Mouse (Mus musculus) cerebellum, postnatal 14 days (tissue): Measurements from ENCODE around the gene Dnajc2.

ENCODE experiments used
- DNase-seq, 2 experiments: peaks; one replicate each; pipeline ENCODE4 v3.0.0; 2021; ENCODE audit warnings: mixed read lengths in 2 of 2

Gene Dnajc2

GRCm38 (mm10) chr5:21739881-21740280 lies 45.2 kb downstream of the Dnajc2 start:
- no peak for DNase-seq

DNA sequence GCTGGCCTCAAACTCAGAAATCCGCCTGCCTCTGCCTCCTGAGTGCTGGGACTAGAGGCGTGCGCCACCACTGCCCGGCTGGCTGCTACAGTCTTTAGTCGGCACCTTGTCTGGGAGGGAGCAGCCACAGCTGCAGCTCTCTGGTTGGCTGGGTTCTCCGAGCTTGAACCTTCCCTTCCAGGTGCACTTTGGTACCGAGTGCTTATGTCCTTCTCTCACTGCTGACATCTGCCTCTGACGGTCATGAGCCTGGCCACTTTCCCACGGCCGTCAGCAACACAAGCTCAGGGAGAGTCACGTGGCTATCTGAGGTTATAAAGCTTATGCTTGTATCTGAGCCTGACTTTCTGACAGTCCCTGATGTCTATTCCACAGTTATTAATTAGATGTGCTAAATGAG lies 45.9 kb downstream of the Dnajc2 start:
- no peak for DNase-seq

DNA sequence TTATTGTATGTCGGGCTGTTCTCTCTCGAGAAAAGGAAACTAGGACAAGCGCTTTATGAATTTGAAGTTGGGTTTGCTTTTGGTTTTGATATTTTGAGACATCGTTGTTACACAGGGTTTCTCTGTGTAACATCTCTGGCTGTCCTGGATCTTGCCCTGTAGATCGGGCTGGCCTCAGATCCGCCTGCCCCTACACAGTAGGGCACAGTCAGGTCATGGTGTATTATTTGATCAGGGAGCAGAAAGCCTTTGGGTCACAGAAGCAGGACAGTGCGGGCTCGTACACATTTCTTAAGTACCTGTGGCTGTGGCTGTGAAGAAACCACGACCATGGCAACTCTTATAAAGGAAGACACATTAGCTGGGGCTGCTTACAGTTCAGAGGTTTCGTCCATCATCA lies 47.4 kb downstream of the Dnajc2 start:
- no peak for DNase-seq

- DNase-seq = peak; percentile 93 to 95
These were observed 48.0 kb downstream of the Dnajc2 start, which contains the start of gene Pmpcb for GRCm38 (mm10) chr5:21736956-21737585. Pmpcb (plus strand) TSS chr5:21737141.

- DNase-seq = no peak
These were observed 49.0 kb downstream of the Dnajc2 start for GRCm38 (mm10) chr5:21736046-21736445.

DNA sequence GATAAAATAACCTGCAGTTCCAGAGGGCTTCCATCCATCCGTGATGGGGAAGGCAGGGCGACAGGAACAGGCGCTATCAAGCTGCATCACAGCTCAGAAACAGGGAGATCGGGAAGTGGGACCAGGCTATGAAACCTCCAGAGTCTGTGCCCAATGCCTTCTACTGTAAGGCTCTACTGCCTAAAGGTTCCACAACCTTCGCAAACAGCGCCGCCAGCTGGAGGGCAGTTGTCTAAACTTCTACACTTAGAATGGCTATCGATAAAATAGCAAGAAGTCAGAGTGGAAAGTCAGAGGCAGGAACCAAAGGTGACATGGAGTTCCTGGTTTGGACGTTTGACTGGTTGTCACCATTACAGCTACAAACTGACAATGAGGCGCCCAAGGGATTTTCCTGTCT lies 49.5 kb downstream of the Dnajc2 start:
- peak; percentile 62 to 87 for DNase-seq

DNA sequence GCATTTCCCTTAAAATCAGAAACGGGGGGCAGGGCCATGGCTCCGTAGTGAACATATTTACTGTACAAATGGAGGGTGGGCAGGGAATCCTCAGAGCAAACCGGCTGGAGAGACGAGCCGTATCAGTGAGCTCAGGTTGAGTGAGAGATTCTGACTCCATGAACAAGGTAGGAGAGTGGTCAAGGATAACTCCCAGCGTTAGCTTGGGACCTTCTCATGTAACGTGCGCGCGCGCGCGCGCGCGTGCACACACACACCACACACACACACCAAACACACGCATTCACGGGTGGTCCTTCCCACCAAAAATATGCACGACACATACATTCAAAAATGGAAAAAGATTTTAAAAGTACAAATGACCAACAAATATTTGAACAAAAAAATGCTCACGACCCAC lies 50.0 kb downstream of the Dnajc2 start:
- DNase-seq = no peak

DNA sequence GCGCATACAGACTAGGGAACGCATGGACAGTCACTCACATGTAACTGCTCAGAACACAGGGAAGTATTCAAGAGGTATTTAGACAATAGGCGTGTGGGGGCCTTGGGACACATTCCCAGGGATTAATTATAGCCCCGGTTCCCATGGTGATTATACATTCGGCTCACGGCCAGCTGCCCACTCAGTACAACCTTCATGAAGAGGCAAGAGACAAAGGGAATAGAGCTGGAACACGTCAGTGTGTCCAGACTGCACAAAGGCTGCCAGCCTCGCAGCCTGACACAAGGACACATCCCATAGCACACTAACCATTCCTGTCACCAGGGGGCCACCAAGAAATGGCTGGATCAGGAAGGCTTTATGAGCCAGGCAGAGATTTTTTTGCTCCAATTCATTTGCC lies 52.1 kb downstream of the Dnajc2 start:
- DNase-seq = peak; percentile 84

DNA sequence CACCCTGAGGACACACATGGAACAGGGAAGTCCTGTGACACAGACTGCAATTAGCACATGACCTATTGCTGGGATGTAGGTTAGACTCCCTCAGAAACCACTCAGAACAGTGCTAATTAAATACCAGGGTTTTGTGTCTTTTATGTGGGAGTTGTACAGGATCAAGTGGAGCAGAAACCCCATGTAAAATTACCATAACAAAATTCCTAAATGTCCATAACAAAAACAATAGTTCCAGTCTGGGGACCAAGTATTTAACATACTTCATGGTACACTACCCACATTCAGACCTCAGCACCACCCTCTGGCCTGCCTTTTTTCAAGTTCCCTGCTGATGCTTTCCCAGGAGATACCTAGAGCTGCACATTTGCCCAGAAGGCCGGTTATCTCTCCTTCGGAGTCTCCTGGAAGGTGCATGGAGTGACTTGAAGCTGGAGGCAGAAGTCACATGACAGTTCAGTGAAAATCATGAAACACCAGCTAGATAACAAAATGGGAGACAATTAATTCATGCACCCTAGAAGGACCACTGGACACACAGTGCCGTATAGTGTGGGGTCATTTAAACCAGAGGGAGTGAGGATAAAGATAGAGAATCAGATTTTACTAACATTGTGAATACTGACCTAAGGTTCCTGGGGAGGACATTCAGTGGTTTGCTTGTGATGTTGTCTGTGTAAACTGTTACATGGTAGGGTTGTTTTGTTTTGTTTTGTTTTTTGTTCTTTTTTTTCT lies 52.7 kb downstream of the Dnajc2 start:
- peak in 1 of 2 experiments; percentile 20 for DNase-seq

GRCm38 (mm10) chr5:21729107-21729506 lies 55.9 kb downstream of the Dnajc2 start:
- DNase-seq = no peak

- DNase-seq = no peak
These were observed 60.2 kb downstream of the Dnajc2 start for GRCm38 (mm10) chr5:21724872-21725271.

DNA sequence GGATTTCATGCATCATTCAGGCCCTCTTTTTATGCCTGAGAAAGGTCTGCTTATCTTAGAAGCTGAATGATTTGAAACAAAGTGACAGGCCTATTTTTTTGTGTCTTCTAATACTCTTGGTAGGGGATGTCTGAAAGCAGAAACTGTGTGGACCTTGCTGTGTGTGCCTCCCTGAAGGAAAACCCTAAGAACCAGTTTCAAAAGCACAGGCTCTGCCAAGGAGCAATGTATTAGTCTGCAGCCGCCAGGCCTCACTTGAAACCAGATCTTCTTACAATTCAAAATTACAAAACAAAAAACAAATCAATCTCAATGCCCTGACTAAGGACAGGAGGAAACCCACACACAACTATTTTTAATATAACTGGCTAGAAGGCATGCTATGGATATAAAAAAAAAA lies 60.6 kb downstream of the Dnajc2 start:
- no peak for DNase-seq

- DNase-seq = no peak
These were observed 65.8 kb downstream of the Dnajc2 start for GRCm38 (mm10) chr5:21719209-21719608.

GRCm38 (mm10) chr5:21718546-21718945 lies 66.5 kb downstream of the Dnajc2 start:
- no peak for DNase-seq

DNA sequence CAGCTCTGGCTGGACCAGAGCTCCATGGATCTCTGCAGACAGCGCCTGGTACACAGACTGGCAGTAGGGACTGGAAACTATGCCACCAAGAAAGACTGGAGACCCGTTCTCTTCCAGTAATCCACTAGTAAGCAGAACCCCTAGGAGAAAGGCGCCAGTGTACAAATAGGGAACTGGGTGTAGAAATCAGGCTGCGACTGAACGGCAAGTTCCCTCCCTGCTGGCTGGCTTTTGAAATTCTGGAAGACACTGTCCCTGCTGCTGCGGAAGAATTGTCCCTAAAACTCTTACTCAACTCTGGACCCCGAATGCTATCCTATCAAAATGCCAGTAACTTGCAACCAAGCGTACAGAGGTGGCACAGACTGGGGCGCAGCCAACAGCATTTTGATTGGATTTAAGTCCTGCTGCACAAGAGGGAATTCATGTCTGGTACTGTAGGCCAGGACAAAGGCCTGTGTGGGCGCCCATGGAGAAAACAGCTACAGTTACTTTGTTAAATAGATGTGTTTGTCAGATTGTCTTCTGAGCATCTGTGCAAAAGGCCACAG lies 67.8 kb downstream of the Dnajc2 start:
- DNase-seq = no peak

DNA sequence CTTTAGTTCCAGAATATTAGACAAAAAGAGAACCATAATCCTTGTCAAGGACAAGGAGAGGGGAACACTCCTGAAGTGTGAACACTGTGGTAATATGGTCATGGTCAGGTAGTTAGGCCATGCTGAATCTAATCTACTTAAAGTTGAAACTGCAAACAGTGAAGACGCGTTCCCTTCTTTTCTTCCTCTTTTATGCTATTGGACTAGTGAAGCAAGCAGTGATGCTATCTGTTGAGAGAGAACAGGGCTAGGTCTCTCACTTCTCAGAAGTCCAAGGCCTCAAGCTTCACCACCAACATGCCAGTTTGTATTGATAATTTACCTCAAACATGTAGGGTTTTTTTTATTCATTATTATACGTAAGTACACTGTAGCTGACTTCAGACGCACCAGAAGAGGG lies 70.6 kb downstream of the Dnajc2 start:
- DNase-seq = no peak

- DNase-seq = peak; percentile 32 to 36
These were observed 72.8 kb downstream of the Dnajc2 start for GRCm38 (mm10) chr5:21712127-21712715.

GRCm38 (mm10) chr5:21708011-21708410 lies 77.0 kb downstream of the Dnajc2 start:
- peak; percentile 30 to 31 for DNase-seq
